Mouse (Mus musculus): ENCODE measurements at regions not wholly inside any gene's neighbourhood (a gene's known extent, or its start where the extent isn't known, plus 50 kb on each side); places are given as distances from the start of the nearest gene placed in this dataset.
"Not testable (repeated sequence)": the region's sequence is repeated elsewhere in the genome, so short reads cannot be mapped to it uniquely, and the experiment has no call there.

- Histone ChIP-seq H3K9me3 (no peaks in the 10 kb centered on the region), H3K27me3 (replicated peaks) (peaks cover 28% of the 10 kb centered on the region), H3K27ac (no peak overlapping the region), H3K36me3 (no peaks in the 10 kb centered on the region), H3K4me3 (replicated peaks) (peak overlapping the region; percentile 49), H3K4me1 (replicated peaks) (0 out of 2 replicates have a peak, but pooled peaks cover 5% of the 10 kb centered on the region), H3K9ac (peak overlapping the region; percentile 31; the same call in 1 of the 2 replicates), H3K4me2 (replicated peaks) (peak overlapping the region; percentile 95)
- peak; percentile 73 for ATAC-seq
- under 1% methylated on average over 77 of the region's 77 CpGs for WGBS
These were observed 87.3 kb downstream of the Crisp4 start for GRCm38 (mm10) chr1:18058211-18058971.

- H3K27ac ChIP-seq: no peak overlapping the region
- H3K9me3 ChIP-seq: no peaks in the 10 kb centered on the region
- 1% methylated on average over 26 of the region's 26 CpGs for WGBS
- 0 out of 2 replicates have a peak overlapping the region, but pooled peaks have one; percentile 31 for H3K9ac ChIP-seq
- peak overlapping the region; percentile 49 for H3K4me3 ChIP-seq (replicated peaks)
- H3K4me2 ChIP-seq (replicated peaks): peak overlapping the region; percentile 95
- H3K4me1 ChIP-seq (replicated peaks): 0 out of 2 replicates have a peak, but pooled peaks cover 5% of the 10 kb centered on the region
- H3K27me3 ChIP-seq (replicated peaks): peaks cover 28% of the 10 kb centered on the region
- ATAC-seq: no peak; the same call in 1 of the 2 replicates
- H3K36me3 ChIP-seq: no peaks in the 10 kb centered on the region
These were observed 88.0 kb downstream of the Crisp4 start for GRCm38 (mm10) chr1:18057646-18058210.

- not testable (repeated sequence) for H3K36me3 ChIP-seq; H3K9ac ChIP-seq; H3K4me1 ChIP-seq (replicated peaks); ATAC-seq; H3K27ac ChIP-seq; H3K9me3 ChIP-seq
- Histone ChIP-seq H3K27me3 (replicated peaks) (peaks cover 28% of the 10 kb centered on the region), H3K4me3 (replicated peaks) (peak overlapping the region; percentile 49; the same call in 1 of the 2 replicates), H3K4me2 (replicated peaks) (peak overlapping the region; percentile 95; the same call in 1 of the 2 replicates)
- 9% methylated on average over 11 of the region's 11 CpGs for WGBS
These were observed 88.7 kb downstream of the Crisp4 start for GRCm38 (mm10) chr1:18057003-18057402.

GRCm38 (mm10) chr1:18030226-18030625 is 115.5 kb downstream of the Crisp4 start:
- Histone ChIP-seq H3K4me1 (replicated peaks) (no peaks in the 10 kb centered on the region), H3K4me3 (replicated peaks) (no peak overlapping the region), H3K9me3 (no peaks in the 10 kb centered on the region; the same call in 1 of the 2 replicates), H3K9ac (no peak overlapping the region), H3K27me3 (replicated peaks) (no peaks in the 10 kb centered on the region), H3K4me2 (replicated peaks) (no peak overlapping the region), H3K27ac (no peak overlapping the region), H3K36me3 (no peaks in the 10 kb centered on the region)
- 69% methylated on average over 3 of the region's 3 CpGs for WGBS
- no peak for ATAC-seq

GRCm38 (mm10) chr1:18012941-18013340 is 132.8 kb downstream of the Crisp4 start:
- not testable (repeated sequence) for H3K27me3 ChIP-seq (replicated peaks); H3K9ac ChIP-seq; H3K36me3 ChIP-seq; H3K9me3 ChIP-seq; H3K27ac ChIP-seq; H3K4me2 ChIP-seq (replicated peaks); H3K4me1 ChIP-seq (replicated peaks); H3K4me3 ChIP-seq (replicated peaks); ATAC-seq

- Histone ChIP-seq H3K9me3 (no peaks in the 10 kb centered on the region), H3K4me2 (replicated peaks) (no peak overlapping the region), H3K9ac (no peak overlapping the region), H3K27ac (no peak overlapping the region), H3K4me1 (replicated peaks) (no peaks in the 10 kb centered on the region), H3K27me3 (replicated peaks) (no peaks in the 10 kb centered on the region), H3K36me3 (no peaks in the 10 kb centered on the region), H3K4me3 (replicated peaks) (no peak overlapping the region)
- no peak for ATAC-seq
- 13% methylated on average over 3 of the region's 3 CpGs for WGBS
These were observed 165.1 kb downstream of the Crisp4 start for GRCm38 (mm10) chr1:17980604-17981003.

- WGBS: 82% methylated on average over 2 of the region's 2 CpGs
These were observed 167.6 kb downstream of the Crisp4 start for GRCm38 (mm10) chr1:17978086-17978485.

GRCm38 (mm10) chr1:17956881-17957280 is 188.8 kb downstream of the Crisp4 start:
- H3K9me3 ChIP-seq; ATAC-seq; H3K4me3 ChIP-seq (replicated peaks); H3K4me2 ChIP-seq (replicated peaks); H3K27me3 ChIP-seq (replicated peaks); H3K27ac ChIP-seq; H3K4me1 ChIP-seq (replicated peaks); H3K9ac ChIP-seq; H3K36me3 ChIP-seq: not testable (repeated sequence)
- WGBS: 98% methylated on average over 20 of the region's 21 CpGs

More at GRCm38 (mm10) chr1:17978086-17978485, 167.6 kb downstream of the Crisp4 start:
- Histone ChIP-seq H3K9ac (no peak overlapping the region), H3K27me3 (replicated peaks) (no peaks in the 10 kb centered on the region), H3K9me3 (no peaks in the 10 kb centered on the region), H3K4me3 (replicated peaks) (no peak overlapping the region), H3K4me2 (replicated peaks) (no peak overlapping the region), H3K4me1 (replicated peaks) (no peaks in the 10 kb centered on the region), H3K36me3 (no peaks in the 10 kb centered on the region), H3K27ac (no peak overlapping the region)
- ATAC-seq: no peak

GRCm38 (mm10) chr1:17932108-17932810 is 213.4 kb downstream of the Crisp4 start:
- not testable (repeated sequence) for H3K4me2 ChIP-seq (replicated peaks); H3K27ac ChIP-seq; H3K27me3 ChIP-seq (replicated peaks); H3K9me3 ChIP-seq; H3K4me3 ChIP-seq (replicated peaks); ATAC-seq; H3K36me3 ChIP-seq; H3K9ac ChIP-seq; H3K4me1 ChIP-seq (replicated peaks)
- 84% methylated on average over 4 of the region's 4 CpGs for WGBS
